Mouse (Mus musculus): ENCODE data around the gene Tbxas1. TPM values are rescaled to one million over a fixed set of nuclear protein-coding genes. Genes with fewer than 3 reads are reported as not detected.

The Tbxas1 gene
- polyA plus RNA-seq, 1 experiment from 2014 or later = 1.1 TPM

DNA sequence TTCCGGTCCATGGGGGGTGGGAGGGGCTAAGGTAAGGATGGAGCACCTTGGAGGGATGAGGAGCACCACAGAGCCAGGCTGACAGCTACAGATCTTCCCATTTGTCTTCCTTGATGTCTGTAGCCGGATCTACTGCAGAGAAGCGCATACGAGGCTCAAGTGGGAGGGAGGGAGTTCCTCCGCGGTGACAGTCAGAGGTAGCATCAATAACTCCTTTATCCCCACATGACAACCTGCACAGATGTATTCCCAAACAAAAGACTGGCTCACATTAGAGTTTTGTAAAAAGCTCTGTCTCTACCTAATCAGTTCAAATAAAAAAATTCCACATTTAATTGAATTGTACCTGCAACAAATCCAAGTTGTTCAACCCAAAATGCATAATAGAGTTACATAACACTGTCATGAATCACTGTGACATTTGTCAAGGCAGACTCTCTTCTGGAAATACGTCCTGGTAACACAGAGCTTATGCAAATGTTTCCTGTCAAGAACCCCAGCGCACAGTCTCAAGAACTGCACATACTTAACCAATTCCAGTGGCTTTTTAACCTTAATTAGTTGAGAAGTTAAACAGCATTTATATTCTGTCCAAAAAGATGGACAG is 86.3 kb downstream of the Tbxas1 start:
- peaks cover 5% of the 10 kb centered on the region; the same call in 1 of the 2 replicates for H3K4me1 ChIP-seq
- no peaks in the 10 kb centered on the region for H3K9me3 ChIP-seq (replicated peaks)
- DNase-seq (ENCODE audit: low spot score) = no peak
- no peaks in the 10 kb centered on the region for H3K36me3 ChIP-seq
- no peaks in the 10 kb centered on the region for H3K27me3 ChIP-seq (ENCODE audit: low read depth, poor library complexity, severe bottlenecking)
- 63% methylated on average over 8 of the region's 8 CpGs for WGBS
- no peak overlapping the region for H3K4me3 ChIP-seq
- no peak overlapping the region for H3K27ac ChIP-seq

DNA sequence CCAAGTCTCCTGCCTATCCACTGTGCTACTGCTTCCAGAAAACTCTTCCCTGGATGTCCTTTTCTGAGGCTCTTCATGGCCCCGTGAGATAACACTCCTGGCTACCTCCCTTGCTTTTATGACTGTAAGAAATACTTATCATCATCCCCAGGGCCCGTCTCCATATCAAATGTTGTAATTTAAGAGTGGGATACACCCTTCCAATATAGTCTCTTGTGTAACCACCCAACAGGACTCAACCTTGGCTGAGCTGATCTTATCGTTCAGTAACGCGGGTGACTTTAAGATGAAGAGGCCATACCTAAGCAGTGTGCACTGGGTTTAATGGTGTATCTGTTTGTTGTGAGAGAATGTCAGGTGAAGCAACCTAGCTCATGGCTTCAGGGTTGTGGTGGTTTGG is 91.6 kb downstream of the Tbxas1 start:
- 95% methylated on average over 5 of the region's 5 CpGs for WGBS

DNA sequence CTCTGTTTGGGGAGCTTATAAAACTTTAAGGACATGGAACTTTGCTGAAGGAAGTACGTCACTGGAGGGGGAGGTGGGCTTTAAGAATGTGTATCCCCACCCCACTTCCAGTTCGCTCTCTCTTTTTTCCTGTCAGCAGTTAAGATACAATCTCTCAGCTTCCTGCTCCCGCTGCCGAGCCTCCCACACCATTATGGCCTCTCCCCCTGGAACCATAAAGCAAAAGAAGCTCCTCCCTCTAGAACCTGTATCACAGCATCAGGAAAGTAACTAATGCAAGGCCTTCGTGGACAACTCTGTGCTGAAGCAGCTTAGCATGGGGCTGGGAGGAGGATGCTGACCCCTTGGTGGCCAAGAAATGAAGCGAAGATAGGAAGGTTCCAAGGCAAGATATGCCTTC is 92.1 kb downstream of the Tbxas1 start:
- H3K27ac ChIP-seq = no peak overlapping the region
- peaks cover 2% of the 10 kb centered on the region; the same call in 1 of the 2 replicates for H3K4me1 ChIP-seq
- DNase-seq (ENCODE audit: low spot score) = no peak
- H3K27me3 ChIP-seq (ENCODE audit: low read depth, poor library complexity, severe bottlenecking) = no peaks in the 10 kb centered on the region
- H3K4me3 ChIP-seq = no peak overlapping the region
- H3K36me3 ChIP-seq = no peaks in the 10 kb centered on the region
- WGBS = 67% methylated on average over 6 of the region's 6 CpGs
- no peaks in the 10 kb centered on the region for H3K9me3 ChIP-seq (replicated peaks)

More for the DNA sequence above, 91.6 kb downstream of the Tbxas1 start:
- Histone ChIP-seq H3K27ac (no peak overlapping the region), H3K4me1 (peaks cover 2% of the 10 kb centered on the region; the same call in 1 of the 2 replicates), H3K4me3 (no peak overlapping the region), H3K27me3 (ENCODE audit: low read depth, poor library complexity, severe bottlenecking) (no peaks in the 10 kb centered on the region), H3K9me3 (replicated peaks) (no peaks in the 10 kb centered on the region), H3K36me3 (no peaks in the 10 kb centered on the region)
- DNase-seq (ENCODE audit: low spot score) = no peak

DNA sequence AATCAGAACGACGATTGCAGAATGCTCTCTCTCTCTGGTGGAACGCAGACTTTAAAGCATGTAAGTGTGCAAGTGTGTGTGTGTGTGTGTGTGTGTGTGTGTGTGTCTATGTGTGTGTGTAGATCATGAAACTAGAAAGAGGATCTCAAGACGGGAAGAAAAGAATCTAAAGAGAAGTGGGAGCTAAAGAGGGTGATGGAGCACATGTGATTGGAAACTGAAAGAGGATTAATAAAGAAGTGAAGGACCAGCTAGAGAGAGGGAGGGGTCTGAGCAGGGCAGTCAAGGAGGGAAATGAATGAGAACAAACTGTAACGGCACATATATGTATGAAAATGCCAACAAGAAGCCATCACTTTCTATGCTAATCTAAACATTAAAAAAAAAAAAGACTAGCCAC is 92.8 kb downstream of the Tbxas1 start:
- Histone ChIP-seq H3K4me3 (no peak overlapping the region), H3K27me3 (ENCODE audit: low read depth, poor library complexity, severe bottlenecking) (no peaks in the 10 kb centered on the region), H3K4me1 (peaks cover 2% of the 10 kb centered on the region; the same call in 1 of the 2 replicates), H3K27ac (no peak overlapping the region), H3K36me3 (no peaks in the 10 kb centered on the region), H3K9me3 (replicated peaks) (no peaks in the 10 kb centered on the region)
- WGBS = 87% methylated on average over 5 of the region's 5 CpGs
- no peak for DNase-seq (ENCODE audit: low spot score)

DNA sequence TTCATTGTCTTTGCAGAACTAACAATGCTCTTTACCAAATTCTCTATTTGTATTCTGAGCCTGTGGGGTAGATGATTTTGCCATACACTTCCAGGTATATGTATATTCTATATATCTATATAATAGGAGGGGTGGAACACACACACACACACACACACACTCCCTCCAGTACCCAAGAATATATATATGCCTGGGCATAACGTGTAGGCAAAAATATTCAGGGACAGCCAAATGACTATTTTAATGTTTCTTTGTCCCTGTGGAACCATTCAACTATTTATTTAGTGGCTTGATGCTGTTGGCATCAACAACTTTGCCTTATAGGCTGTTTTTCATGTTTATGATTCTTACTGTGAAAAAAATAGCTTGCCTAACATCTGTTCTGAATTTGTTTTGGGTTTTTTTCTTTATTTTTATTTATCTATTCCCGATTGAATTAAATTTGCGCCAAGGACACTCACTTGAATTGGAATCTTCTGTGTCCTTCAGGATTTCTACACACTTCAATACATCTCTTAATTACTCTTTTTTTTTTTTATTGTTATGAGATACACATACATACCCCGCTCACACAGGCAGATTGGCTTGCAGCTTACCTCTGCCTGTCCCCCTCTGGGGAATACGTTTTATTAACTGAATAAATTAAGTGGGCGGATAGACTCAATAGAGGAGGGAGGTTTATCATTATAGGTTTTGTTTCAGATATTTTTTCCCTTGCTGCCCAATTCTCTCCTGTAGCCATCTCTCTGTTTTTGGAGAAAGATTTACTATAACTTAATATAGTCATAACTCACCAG is 94.9 kb downstream of the Tbxas1 start:
- 90% methylated on average over 6 of the region's 6 CpGs for WGBS
- H3K4me1 ChIP-seq = peaks cover 2% of the 10 kb centered on the region; the same call in 1 of the 2 replicates
- H3K4me3 ChIP-seq = no peak overlapping the region
- H3K27ac ChIP-seq = no peak overlapping the region
- no peaks in the 10 kb centered on the region for H3K36me3 ChIP-seq
- no peak for DNase-seq (ENCODE audit: low spot score)
- no peaks in the 10 kb centered on the region for H3K9me3 ChIP-seq (replicated peaks)
- no peaks in the 10 kb centered on the region for H3K27me3 ChIP-seq (ENCODE audit: low read depth, poor library complexity, severe bottlenecking)

DNA sequence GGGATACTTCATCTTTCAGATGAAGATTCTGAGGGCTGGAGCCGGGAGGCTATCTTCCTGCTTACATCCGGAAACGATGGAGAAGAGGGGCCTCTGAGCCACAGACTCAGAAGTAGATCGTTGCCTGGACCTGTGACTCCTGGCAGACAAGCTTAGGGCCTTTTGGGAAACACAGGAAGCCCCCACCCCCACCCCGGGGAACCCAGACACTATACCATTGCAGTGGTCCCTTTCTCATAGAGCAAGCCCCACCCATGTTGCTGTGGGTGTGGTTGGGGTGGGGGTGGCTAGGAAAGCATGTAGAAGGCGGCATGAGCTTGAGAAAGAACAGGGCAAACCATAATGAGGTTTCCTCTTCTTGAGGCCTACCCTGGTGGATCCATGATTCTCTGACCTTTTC is 95.6 kb downstream of the Tbxas1 start:
- H3K9me3 ChIP-seq (replicated peaks) = no peaks in the 10 kb centered on the region

DNA sequence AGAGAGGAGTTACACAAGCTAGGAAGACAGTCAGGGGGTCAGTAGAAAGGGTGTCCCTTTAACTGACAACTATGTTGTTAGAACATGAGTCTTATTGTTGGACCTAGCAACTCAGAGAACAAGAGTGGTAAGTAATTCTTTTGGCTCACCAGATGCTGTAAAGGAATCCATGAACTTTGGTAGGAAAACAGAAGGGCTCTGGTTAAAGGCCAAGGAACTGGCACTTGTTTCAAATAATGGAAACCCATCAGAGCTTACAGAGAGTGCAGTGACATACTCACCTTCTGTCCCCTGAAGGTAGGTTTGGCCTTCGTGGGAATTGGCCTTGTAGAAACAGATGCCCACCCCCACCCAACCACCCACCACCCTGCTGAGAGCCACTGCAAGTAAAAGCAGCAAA is 97.6 kb downstream of the Tbxas1 start:
- no peak for DNase-seq (ENCODE audit: low spot score)
- 69% methylated on average over 1 of the region's 1 CpGs for WGBS
- no peaks in the 10 kb centered on the region for H3K9me3 ChIP-seq (replicated peaks)
- no peak overlapping the region for H3K27ac ChIP-seq
- no peaks in the 10 kb centered on the region for H3K36me3 ChIP-seq
- no peaks in the 10 kb centered on the region for H3K27me3 ChIP-seq (ENCODE audit: low read depth, poor library complexity, severe bottlenecking)
- peaks cover 2% of the 10 kb centered on the region; the same call in 1 of the 2 replicates for H3K4me1 ChIP-seq
- no peak overlapping the region for H3K4me3 ChIP-seq

More for the DNA sequence above, 95.6 kb downstream of the Tbxas1 start:
- peaks cover 2% of the 10 kb centered on the region; the same call in 1 of the 2 replicates for H3K4me1 ChIP-seq
- H3K4me3 ChIP-seq = no peak overlapping the region
- no peak overlapping the region for H3K27ac ChIP-seq
- WGBS = 83% methylated on average over 6 of the region's 6 CpGs
- H3K36me3 ChIP-seq = no peaks in the 10 kb centered on the region
- no peak for DNase-seq (ENCODE audit: low spot score)
- no peaks in the 10 kb centered on the region for H3K27me3 ChIP-seq (ENCODE audit: low read depth, poor library complexity, severe bottlenecking)

DNA sequence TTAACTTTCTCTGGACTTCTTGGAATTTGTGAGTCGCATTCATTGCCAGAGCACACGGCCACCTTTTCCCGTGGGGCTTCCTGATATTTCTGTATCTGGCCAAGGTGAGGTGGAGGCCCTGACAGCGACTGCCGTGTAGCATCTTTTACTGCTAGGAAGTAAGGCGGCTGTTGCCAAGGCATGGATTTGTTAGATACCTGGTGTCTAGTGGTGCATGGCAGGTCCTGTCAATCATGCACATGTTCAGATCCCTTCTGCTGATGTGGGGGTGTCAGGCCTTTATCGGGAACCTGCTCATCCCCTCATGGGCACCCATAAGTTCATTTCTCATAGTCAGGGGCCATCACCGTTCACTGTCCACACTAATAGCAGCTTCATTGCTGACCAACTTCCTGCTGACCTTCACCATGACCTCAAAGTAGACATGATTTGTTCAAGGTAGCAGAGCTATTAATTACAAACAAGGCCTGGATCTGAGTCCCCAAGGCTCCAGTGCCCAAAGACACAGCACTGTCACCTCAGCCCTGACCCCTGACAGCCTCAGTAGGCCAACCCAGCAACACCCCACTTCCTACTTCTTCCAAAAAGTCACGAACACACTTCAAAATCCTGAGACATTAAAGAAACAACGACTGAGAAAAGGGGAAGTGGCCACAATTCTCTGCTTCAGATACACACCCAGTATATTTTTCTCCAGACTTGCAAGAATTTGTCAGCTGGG is 98.4 kb downstream of the Tbxas1 start:
- no peak overlapping the region for H3K27ac ChIP-seq
- H3K4me3 ChIP-seq = no peak overlapping the region
- H3K27me3 ChIP-seq (ENCODE audit: low read depth, poor library complexity, severe bottlenecking) = no peaks in the 10 kb centered on the region
- no peak for DNase-seq (ENCODE audit: low spot score)
- H3K9me3 ChIP-seq (replicated peaks) = no peaks in the 10 kb centered on the region
- no peaks in the 10 kb centered on the region for H3K36me3 ChIP-seq
- 90% methylated on average over 10 of the region's 10 CpGs for WGBS
- H3K4me1 ChIP-seq = peaks cover 2% of the 10 kb centered on the region; the same call in 1 of the 2 replicates

DNA sequence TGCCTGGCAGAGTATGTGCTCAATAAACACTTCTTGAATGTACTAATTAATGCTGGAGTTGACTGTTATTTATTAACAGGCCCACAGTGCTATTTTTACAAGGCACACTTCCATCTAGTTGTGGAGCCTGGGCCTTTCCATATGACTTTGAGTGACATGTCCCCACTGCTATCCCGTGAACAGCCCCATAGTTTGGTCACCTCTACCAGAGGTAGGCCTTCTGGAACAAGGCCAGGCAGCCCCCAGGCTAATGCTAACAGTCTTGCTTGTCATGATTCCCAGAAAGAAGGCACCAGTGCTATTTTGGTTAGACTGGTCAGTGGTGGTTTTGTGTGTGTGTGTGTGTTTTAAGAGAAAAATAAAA is 98.9 kb downstream of the Tbxas1 start:
- peaks cover 2% of the 10 kb centered on the region; the same call in 1 of the 2 replicates for H3K4me1 ChIP-seq
- H3K36me3 ChIP-seq = no peaks in the 10 kb centered on the region
- H3K4me3 ChIP-seq = no peak overlapping the region
- no peak for DNase-seq (ENCODE audit: low spot score)
- no peaks in the 10 kb centered on the region for H3K27me3 ChIP-seq (ENCODE audit: low read depth, poor library complexity, severe bottlenecking)
- H3K9me3 ChIP-seq (replicated peaks) = no peaks in the 10 kb centered on the region
- H3K27ac ChIP-seq = no peak overlapping the region
- 89% methylated on average over 1 of the region's 1 CpGs for WGBS

DNA sequence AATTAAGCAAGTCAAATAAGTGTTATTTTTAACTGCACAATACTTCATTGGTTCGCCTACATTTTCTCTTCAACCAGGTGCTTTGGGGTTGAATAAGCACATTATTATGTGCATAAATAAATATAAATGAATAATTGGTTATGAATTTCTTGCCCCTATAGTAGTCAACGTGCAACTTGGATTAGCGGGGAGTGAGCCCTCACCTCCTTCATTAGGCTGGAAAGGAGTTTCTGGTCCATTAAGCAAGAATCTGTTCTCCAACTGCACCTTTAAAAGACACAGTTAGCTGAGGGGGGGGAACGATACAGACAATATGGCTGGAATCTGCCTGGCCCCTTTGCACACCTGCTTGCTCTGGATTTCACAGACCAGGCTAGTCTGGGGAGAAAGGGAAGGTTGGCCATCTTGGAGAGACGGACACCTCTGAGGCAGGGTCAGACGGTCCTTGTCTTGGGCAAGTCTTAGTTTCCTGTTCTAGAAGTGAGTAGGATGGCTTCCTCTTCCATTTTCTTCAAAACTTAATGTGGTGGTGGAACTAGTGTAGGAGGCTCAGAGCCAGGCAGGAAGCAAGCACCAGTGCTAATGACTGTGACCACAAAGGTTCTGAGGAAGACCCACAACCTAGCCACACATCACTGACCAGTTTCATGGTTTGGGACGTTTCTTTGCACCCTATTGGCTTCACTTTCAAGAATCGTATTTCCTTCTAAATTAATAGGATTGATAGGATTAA is 99.5 kb downstream of the Tbxas1 start:
- no peak overlapping the region for H3K27ac ChIP-seq
- DNase-seq (ENCODE audit: low spot score) = no peak
- 91% methylated on average over 8 of the region's 8 CpGs for WGBS

DNA sequence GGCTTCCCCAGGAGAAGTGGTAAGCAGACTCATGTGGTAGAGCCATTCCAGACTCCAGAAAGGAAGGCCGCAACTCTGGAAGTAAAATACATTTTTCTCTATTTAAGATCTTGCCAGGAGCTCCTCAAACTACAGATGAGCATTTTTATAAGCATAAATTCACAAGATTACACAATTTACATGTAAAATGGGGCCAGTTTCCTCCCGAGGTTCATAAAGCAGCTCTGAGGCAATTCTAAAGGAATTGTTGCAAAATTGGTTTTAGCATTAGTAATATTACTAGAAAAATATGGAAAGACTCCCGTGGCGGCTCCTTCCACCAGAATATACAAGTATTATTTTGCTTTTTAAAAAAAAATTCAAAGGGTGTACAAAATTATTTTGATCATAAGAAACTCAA is 100.7 kb downstream of the Tbxas1 start:
- Histone ChIP-seq H3K4me3 (no peak overlapping the region), H3K9me3 (replicated peaks) (no peaks in the 10 kb centered on the region), H3K36me3 (no peaks in the 10 kb centered on the region), H3K27me3 (ENCODE audit: low read depth, poor library complexity, severe bottlenecking) (no peaks in the 10 kb centered on the region), H3K27ac (no peak overlapping the region), H3K4me1 (no peaks in the 10 kb centered on the region; the same call in 1 of the 2 replicates)
- whole genome bisulfite sequencing = 91% methylated on average over 4 of the region's 4 CpGs
- no peak for DNase-seq (ENCODE audit: low spot score)

More for the DNA sequence above, 99.5 kb downstream of the Tbxas1 start:
- H3K9me3 ChIP-seq (replicated peaks) = no peaks in the 10 kb centered on the region
- H3K4me3 ChIP-seq = no peak overlapping the region
- no peaks in the 10 kb centered on the region for H3K36me3 ChIP-seq
- peaks cover 2% of the 10 kb centered on the region; the same call in 1 of the 2 replicates for H3K4me1 ChIP-seq
- H3K27me3 ChIP-seq (ENCODE audit: low read depth, poor library complexity, severe bottlenecking) = no peaks in the 10 kb centered on the region

DNA sequence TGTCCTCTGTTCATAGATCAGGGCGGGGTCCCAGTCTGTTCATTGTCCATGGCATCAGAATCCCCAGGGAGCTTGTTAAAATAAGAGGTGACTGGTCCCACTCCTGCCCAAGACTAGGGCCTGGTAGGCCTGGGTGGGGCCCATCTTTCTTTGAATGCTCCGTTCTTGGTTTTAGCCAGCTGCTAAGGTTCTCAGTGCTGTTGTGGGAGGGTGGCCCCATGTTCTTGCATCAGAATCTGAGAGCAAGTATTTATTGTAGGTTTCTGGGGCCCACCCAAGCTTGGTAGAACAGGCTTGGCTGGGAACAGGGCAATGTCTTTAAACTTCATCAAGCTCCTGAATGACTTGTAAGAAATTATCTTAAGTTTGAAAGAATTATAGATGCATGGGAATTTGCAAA is 101.2 kb downstream of the Tbxas1 start:
- H3K4me3 ChIP-seq = no peak overlapping the region
- 0 out of 2 replicates have a peak, but pooled peaks cover 4% of the 10 kb centered on the region for H3K4me1 ChIP-seq
- WGBS = 79% methylated on average over 2 of the region's 2 CpGs
- no peaks in the 10 kb centered on the region for H3K36me3 ChIP-seq
- H3K27me3 ChIP-seq (ENCODE audit: low read depth, poor library complexity, severe bottlenecking) = no peaks in the 10 kb centered on the region
- DNase-seq (ENCODE audit: low spot score) = no peak
- no peak overlapping the region for H3K27ac ChIP-seq
- H3K9me3 ChIP-seq (replicated peaks) = no peaks in the 10 kb centered on the region

Measured in limb, embryonic 10.5 days (tissue).